Mouse (Mus musculus) forebrain, postnatal 0 days (tissue): Measurements from ENCODE around the gene Exosc8. TPM values are rescaled to one million over a fixed set of nuclear protein-coding genes. Genes with fewer than 3 reads are reported as not detected.
A peak's percentile ranks its signal among the peaks of the same experiment; 100 is the strongest.
"Not testable (repeated sequence)": the region's sequence is repeated elsewhere in the genome, so short reads cannot be mapped to it uniquely, and the experiment has no call there.

Experiments
- ATAC-seq: fragments of 200-750 bp; cut with Nextera tagmentation; 2 replicates; pipeline ENCODE4 v1.8.0; 2017; ENCODE audit warnings: mild to moderate bottlenecking, moderate library complexity
- DNase-seq: peaks from one replicate; pipeline ENCODE4 v3.0.0-alpha.2; 2015
- H3K27ac ChIP-seq: fragments of 300-500 bp; sonication (generic); 2 replicates; pipeline ENCODE4 v1.5.1; 2014; ENCODE audit warnings: low read depth, mild to moderate bottlenecking, antibody characterized with exemption, low read length, moderate library complexity, mixed read lengths
- H3K27me3 ChIP-seq: fragments of 300-500 bp; sonication (generic); 2 replicates; pipeline ENCODE4 v1.6.1; 2014; ENCODE audit warnings: mild to moderate bottlenecking, low read length, mixed read lengths; ENCODE audit not compliant: insufficient read depth
- H3K36me3 ChIP-seq: fragments of 300-500 bp; sonication (generic); 2 replicates; pipeline ENCODE4 v1.6.1; 2014; ENCODE audit warnings: mild to moderate bottlenecking, moderate library complexity; ENCODE audit not compliant: insufficient read depth
- H3K4me1 ChIP-seq: fragments of 300-500 bp; sonication (generic); 2 replicates; pipeline ENCODE4 v1.6.1; 2014; ENCODE audit warnings: antibody characterized with exemption; ENCODE audit not compliant: insufficient read depth
- H3K4me2 ChIP-seq: fragments of 300-500 bp; sonication (generic); 2 replicates; pipeline ENCODE4 v1.6.1; 2014; ENCODE audit warnings: low read depth, mild to moderate bottlenecking, moderate library complexity
- H3K4me3 ChIP-seq: fragments of 300-500 bp; sonication (generic); 2 replicates; pipeline ENCODE4 v1.5.1; 2014; ENCODE audit warnings: low read depth, low read length, mixed read lengths
- H3K9ac ChIP-seq: fragments of 300-500 bp; sonication (generic); 2 replicates; pipeline ENCODE4 v1.6.1; 2014; ENCODE audit warnings: mild to moderate bottlenecking
- H3K9me3 ChIP-seq: fragments of 300-500 bp; sonication (generic); 2 replicates; pipeline ENCODE4 v1.6.1; 2016; ENCODE audit warnings: low read length
- CTCF ChIP-seq: sonication (generic); IDR thresholded peaks from 2 replicates; pipeline ENCODE4 v1.5.1; 2016; ENCODE audit warnings: antibody characterized with exemption, control low read depth, low read depth
- WGBS: fragments of 180-500 bp; shearing (Covaris S2); extraction: QIAGEN DNeasy Blood & Tissue Kit; methylation state at CpG from one replicate; pipeline ENCODE4 v1.1.7; 2014; 5-methylcytosine and 5-hydroxymethylcytosine counted together
- polyA plus RNA-seq: library from polyadenylated mRNA; unstranded; fragments of >200 nt; fragmentation: Nextera tagmentation; extraction: Ambion mirVana; gene quantifications from 2 replicates; pipeline ENCODE4 v1.2.1, GENCODE M21; 2015
- total RNA-seq: library from RNA; depleted of rRNA; stranded (reverse); fragments of >200 nt; gene quantifications from 2 replicates; pipeline ENCODE4 v1.2.3, GENCODE M21; 2014

Gene Exosc8
- total and polyA plus RNA-seq, 2 experiments from 2014 or later = 39.8 to 72.6 TPM

GRCm38 (mm10) chr3:54766034-54766433 lies 30.8 kb upstream of the Exosc8 start:
- Histone ChIP-seq H3K4me1 (no peaks in the 10 kb centered on the region), H3K27ac (no peak overlapping the region), H3K9ac (no peak overlapping the region), H3K27me3 (no peaks in the 10 kb centered on the region), H3K4me3 (no peak overlapping the region), H3K36me3 (no peaks in the 10 kb centered on the region), H3K4me2 (no peak overlapping the region), H3K9me3 (no peaks in the 10 kb centered on the region)
- no peak for ATAC-seq
- no peak for TF ChIP-seq CTCF
- no peak for DNase-seq
- 79% methylated on average over 14 of the region's 14 CpGs for WGBS

- H3K27me3 ChIP-seq, DNase-seq, H3K36me3 ChIP-seq, H3K4me3 ChIP-seq, H3K27ac ChIP-seq, ATAC-seq, H3K9me3 ChIP-seq, H3K4me1 ChIP-seq, H3K4me2 ChIP-seq, H3K9ac ChIP-seq: not testable (repeated sequence)
- 89% methylated on average over 6 of the region's 6 CpGs for WGBS
- peak; percentile 17; the same call in 1 of the 2 replicates for TF ChIP-seq CTCF
Measured at GRCm38 (mm10) chr3:54765521-54765920, 30.3 kb upstream of the Exosc8 start.

GRCm38 (mm10) chr3:54764418-54764817 lies 29.2 kb upstream of the Exosc8 start:
- Histone ChIP-seq H3K4me2 (0 out of 2 replicates have a peak overlapping the region, but pooled peaks have one; percentile 3), H3K27me3 (no peaks in the 10 kb centered on the region), H3K9me3 (no peaks in the 10 kb centered on the region), H3K4me3 (no peak overlapping the region), H3K27ac (no peak overlapping the region), H3K36me3 (no peaks in the 10 kb centered on the region), H3K9ac (no peak overlapping the region), H3K4me1 (no peaks in the 10 kb centered on the region)
- WGBS = 76% methylated on average over 18 of the region's 18 CpGs
- DNase-seq (peak; percentile 26), ATAC-seq (peak; percentile 77)
- no peak for TF ChIP-seq CTCF

- TF ChIP-seq CTCF = no peak
- H3K27ac ChIP-seq = no peak overlapping the region
- H3K9ac ChIP-seq = no peak overlapping the region
- H3K9me3 ChIP-seq = no peaks in the 10 kb centered on the region
- 0 out of 2 replicates have a peak, but pooled peaks cover 2% of the 10 kb centered on the region for H3K4me1 ChIP-seq
- DNase-seq (peak; percentile 10), ATAC-seq (no peak; the same call in 1 of the 2 replicates)
- no peak overlapping the region for H3K4me2 ChIP-seq
- 85% methylated on average over 1 of the region's 1 CpGs for WGBS
- no peaks in the 10 kb centered on the region for H3K36me3 ChIP-seq
- H3K4me3 ChIP-seq = no peak overlapping the region
- H3K27me3 ChIP-seq = no peaks in the 10 kb centered on the region
Measured at GRCm38 (mm10) chr3:54761258-54761657, 26.1 kb upstream of the Exosc8 start.

- no peaks in the 10 kb centered on the region for H3K27me3 ChIP-seq
- H3K9ac ChIP-seq = no peak overlapping the region
- 76% methylated on average over 15 of the region's 15 CpGs for WGBS
- H3K4me3 ChIP-seq = no peak overlapping the region
- no peak for TF ChIP-seq CTCF
- ATAC-seq (no peak), DNase-seq (no peak)
- 0 out of 2 replicates have a peak, but pooled peaks cover 2% of the 10 kb centered on the region for H3K4me1 ChIP-seq
- no peak overlapping the region for H3K4me2 ChIP-seq
- no peaks in the 10 kb centered on the region for H3K36me3 ChIP-seq
- H3K27ac ChIP-seq = no peak overlapping the region
- no peaks in the 10 kb centered on the region for H3K9me3 ChIP-seq
Measured at GRCm38 (mm10) chr3:54760321-54761115, 25.3 kb upstream of the Exosc8 start.

GRCm38 (mm10) chr3:54759211-54759610 lies 24.0 kb upstream of the Exosc8 start:
- H3K27ac ChIP-seq = no peak overlapping the region
- H3K9me3 ChIP-seq = no peaks in the 10 kb centered on the region
- 74% methylated on average over 9 of the region's 9 CpGs for WGBS
- no peak overlapping the region for H3K4me3 ChIP-seq
- DNase-seq (no peak), ATAC-seq (no peak)
- H3K4me2 ChIP-seq = no peak overlapping the region
- H3K9ac ChIP-seq = no peak overlapping the region
- H3K4me1 ChIP-seq = 0 out of 2 replicates have a peak, but pooled peaks cover 2% of the 10 kb centered on the region
- no peaks in the 10 kb centered on the region for H3K27me3 ChIP-seq
- no peak for TF ChIP-seq CTCF
- no peaks in the 10 kb centered on the region for H3K36me3 ChIP-seq

- Histone ChIP-seq H3K4me3 (no peak overlapping the region), H3K36me3 (no peaks in the 10 kb centered on the region), H3K9ac (no peak overlapping the region), H3K27me3 (no peaks in the 10 kb centered on the region), H3K4me1 (0 out of 2 replicates have a peak, but pooled peaks cover 2% of the 10 kb centered on the region), H3K9me3 (no peaks in the 10 kb centered on the region), H3K27ac (no peak overlapping the region), H3K4me2 (no peak overlapping the region)
- DNase-seq (no peak), ATAC-seq (no peak)
- 84% methylated on average over 8 of the region's 8 CpGs for WGBS
- TF ChIP-seq CTCF = no peak
Measured at GRCm38 (mm10) chr3:54757446-54757845, 22.3 kb upstream of the Exosc8 start.
